Mouse (Mus musculus): Measurements from ENCODE around the gene Ugcg. TPM values are rescaled to one million over a fixed set of nuclear protein-coding genes. Genes with fewer than 3 reads are reported as not detected.
"Not testable (repeated sequence)": the region's sequence is repeated elsewhere in the genome, so short reads cannot be mapped to it uniquely, and the experiment has no call there.

Ugcg gene
- total RNA-seq, 2 experiments from 2014 or later: 28.0 to 29.0 TPM

GRCm38 (mm10) chr4:59255988-59256387, 66.9 kb downstream of the Ugcg start:
- no peak for DNase-seq (ENCODE audit: low spot score in 2 of 2)

- DNase-seq (ENCODE audit: low spot score in 2 of 2): no peak
These were observed 68.8 kb downstream of the Ugcg start for GRCm38 (mm10) chr4:59257866-59258265.

GRCm38 (mm10) chr4:59258771-59259170, 69.7 kb downstream of the Ugcg start:
- no peak for DNase-seq (ENCODE audit: low spot score in 2 of 2)

- no peak for DNase-seq (ENCODE audit: low spot score in 2 of 2)
These were observed 70.7 kb downstream of the Ugcg start for GRCm38 (mm10) chr4:59259806-59260205.

- DNase-seq (ENCODE audit: low spot score in 2 of 2): no peak
These were observed 71.9 kb downstream of the Ugcg start for GRCm38 (mm10) chr4:59260871-59261515.

GRCm38 (mm10) chr4:59261582-59261981, 72.5 kb downstream of the Ugcg start:
- not testable (repeated sequence) for DNase-seq (ENCODE audit: low spot score in 2 of 2)

GRCm38 (mm10) chr4:59262156-59262555, 73.1 kb downstream of the Ugcg start:
- DNase-seq (ENCODE audit: low spot score in 2 of 2): no peak

- no peak for DNase-seq (ENCODE audit: low spot score in 2 of 2)
These were observed 74.4 kb downstream of the Ugcg start for GRCm38 (mm10) chr4:59263418-59263817.

- no peak for DNase-seq (ENCODE audit: low spot score in 2 of 2)
These were observed 75.6 kb downstream of the Ugcg start for GRCm38 (mm10) chr4:59264611-59265095.

DNA sequence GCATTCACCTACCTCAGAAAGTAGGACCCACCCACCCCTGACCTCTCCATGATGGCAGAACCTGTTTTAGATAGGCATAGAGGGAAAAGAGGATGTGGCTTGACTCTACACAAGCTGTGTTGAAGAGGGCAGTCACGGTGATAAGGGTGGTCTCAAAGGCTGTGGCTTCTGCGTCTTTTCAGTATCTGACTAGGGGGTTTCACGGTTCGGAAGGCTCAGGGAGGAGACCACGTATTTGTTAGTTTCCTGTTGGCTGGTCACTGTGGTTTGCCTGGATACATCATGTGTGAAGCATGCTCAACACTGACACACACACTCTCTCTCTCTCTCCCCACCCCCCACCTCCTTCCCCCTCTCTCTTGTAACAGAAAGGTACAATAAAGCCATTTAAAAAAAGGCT, 76.1 kb downstream of the Ugcg start:
- DNase-seq (ENCODE audit: low spot score in 2 of 2): no peak

GRCm38 (mm10) chr4:59265631-59266030, 76.6 kb downstream of the Ugcg start:
- DNase-seq (ENCODE audit: low spot score in 2 of 2): no peak

Other genes with a start within 250 kb of the Ugcg start
- gene Zkscan16, start 245.6 kb upstream of the Ugcg start, total RNA-seq (2021): under 1 TPM; 0.54 to 0.69 TPM
- 10 to 100 TPM in 1 of 2 experiments, 1 to 10 TPM in 1; 8.4 to 10.3 TPM for gene Ptgr1, start 202.1 kb upstream of the Ugcg start, total RNA-seq (2021)
- 10 to 100 TPM; 15.8 to 17.4 TPM for gene Dnajc25, start 194.2 kb upstream of the Ugcg start, total RNA-seq (2021)
- gene Gm20503, start 186.0 kb upstream of the Ugcg start, total RNA-seq (2021): 1 to 10 TPM in 1 of 2 experiments, not detected in 1; 5.3 TPM
- gene Gng10, start 154.2 kb upstream of the Ugcg start, total RNA-seq (2021): 10 to 100 TPM; 46.1 to 50.7 TPM
- gene AI481877, start 50.3 kb upstream of the Ugcg start, total RNA-seq (2021): not detected
- gene Susd1, start 249.4 kb downstream of the Ugcg start, total RNA-seq (2021): 1 to 10 TPM; 1.8 to 1.9 TPM

Data from gastrocnemius, postnatal 4 days (tissue).